Mouse (Mus musculus): Measurements from ENCODE around the gene Gm826.

DNA sequence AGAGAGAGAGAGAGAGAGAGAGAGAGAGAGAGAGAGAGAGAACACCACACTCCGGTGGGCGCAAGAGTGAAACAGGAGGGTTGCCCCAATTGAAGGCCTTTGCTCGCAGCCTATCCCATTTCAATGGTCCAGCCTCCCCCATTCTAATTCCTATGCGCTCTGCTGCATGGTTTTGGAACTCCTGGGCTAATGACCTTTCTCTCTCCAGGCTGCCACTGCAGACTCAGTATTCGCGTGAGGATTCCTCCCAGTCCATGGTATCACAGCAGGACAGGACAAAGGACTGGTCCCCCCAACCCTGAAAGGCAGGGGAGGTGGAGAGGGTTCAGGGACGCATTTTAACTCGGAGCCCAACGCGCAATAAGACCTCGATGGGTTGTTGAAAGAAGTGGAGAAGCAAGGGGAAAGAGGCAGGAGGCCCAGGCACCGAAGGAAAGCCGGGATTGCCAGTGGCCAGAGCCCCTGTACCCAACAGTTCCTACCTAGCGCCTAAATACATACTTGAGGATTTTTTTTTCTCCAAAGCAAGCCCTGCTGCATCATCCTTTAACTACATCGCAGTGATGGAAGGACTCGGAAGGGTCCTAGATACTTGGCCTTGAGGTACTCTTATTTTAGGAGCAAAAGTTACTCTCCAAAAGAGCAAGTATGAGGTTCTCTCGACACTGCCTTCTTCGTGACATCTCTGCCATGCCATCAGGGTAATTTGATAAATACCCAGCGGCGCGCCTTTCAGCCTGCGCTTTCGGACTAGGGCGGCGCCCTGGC is 35.9 kb upstream of the Gm826 start:
- no peak for TF ChIP-seq CTCF (IDR thresholded peaks at IDR 0.05; ENCODE audit: control insufficient read depth, insufficient read depth, insufficient read length)
- no peak for TF ChIP-seq MYOD1 (IDR thresholded peaks at IDR 0.05; ENCODE audit: control insufficient read depth, insufficient read length, low read depth)
- TF ChIP-seq MYOG (IDR thresholded peaks at IDR 0.05; ENCODE audit: control insufficient read depth, extremely low read depth, insufficient read length): no peak
- TF ChIP-seq USF1 (IDR thresholded peaks at IDR 0.05; ENCODE audit: low read depth): no peak
- TF ChIP-seq MAX (IDR thresholded peaks at IDR 0.05): no peak
- no peak for TF ChIP-seq CEBPB (IDR thresholded peaks at IDR 0.05; ENCODE audit: low read depth)

All from C2C12 (cell line).